In genomic region chr6:74870626-74871320, GRCm38 (mm10) we compare ENCODE assay signal across 19 mouse cellular contexts.
DNase-seq lines count a peak whose midpoint lies in the region; ATAC-seq and TF ChIP-seq lines count a peak whose summit lies in the region.
"Had no signal": no experiment of that assay in that cellular context is flagged by ENCODE, and none has a peak within 500 bp of the region (broad histone marks: within the 10 kb centered on the region; RNA-seq: fewer than 3 reads in every experiment).

No protein-coding gene starts in this region.

- H3K36me3 ChIP-seq in forebrain, embryonic 15.5 days: no peaks in the 10 kb centered on the region
- no peaks in the 10 kb centered on the region for H3K36me3 ChIP-seq in forebrain, embryonic 10.5 days (replicated peaks)
- H3K36me3 ChIP-seq in midbrain, embryonic 16.5 days (ENCODE audit: control insufficient read depth, insufficient read depth, low read length): no peaks in the 10 kb centered on the region
- no peaks in the 10 kb centered on the region for H3K36me3 ChIP-seq in heart, embryonic 11.5 days (ENCODE audit: control insufficient read depth, insufficient read depth, low read length)
- H3K36me3 ChIP-seq: embryonic facial prominence, embryonic 13.5 days had no signal

- H3K27me3 ChIP-seq in forebrain, embryonic 15.5 days: no peaks in the 10 kb centered on the region
- H3K27me3 ChIP-seq in forebrain, embryonic 10.5 days (ENCODE audit: poor library complexity, severe bottlenecking): no peaks in the 10 kb centered on the region
- H3K27me3 ChIP-seq in midbrain, embryonic 16.5 days (ENCODE audit: control insufficient read depth, insufficient read depth, low read depth, low read length): no peaks in the 10 kb centered on the region
- H3K27me3 ChIP-seq in heart, embryonic 11.5 days (ENCODE audit: control insufficient read depth, insufficient read depth, low read length): no peaks in the 10 kb centered on the region
- H3K27me3 ChIP-seq: embryonic facial prominence, embryonic 13.5 days had no signal

- H3K4me1 ChIP-seq in forebrain, embryonic 15.5 days: peaks cover 8% of the 10 kb centered on the region; the same call in 1 of the 2 replicates
- no peaks in the 10 kb centered on the region for H3K4me1 ChIP-seq in forebrain, embryonic 10.5 days
- H3K4me1 ChIP-seq in midbrain, embryonic 16.5 days (ENCODE audit: control insufficient read depth, insufficient read depth, low read length): no peaks in the 10 kb centered on the region
- H3K4me1 ChIP-seq in heart, embryonic 11.5 days (ENCODE audit: control insufficient read depth, insufficient read depth, low read length): no peaks in the 10 kb centered on the region
- H3K4me1 ChIP-seq: embryonic facial prominence, embryonic 13.5 days had no signal

- no peak for DNase-seq in forebrain, embryonic 10.5 days (ENCODE audit: extremely low spot score, low spot score)
- DNase-seq in brain, embryonic 14.5 days (ENCODE audit: low read depth): peak; percentile 51
- DNase-seq in cerebellum, postnatal 14 days: peak; percentile 32 to 50
- no peak for DNase-seq in right cerebral cortex, postnatal 4 days
- DNase-seq: B cell, adult 2 months; gastrocnemius, postnatal 10 days; heart, postnatal 10 days; kidney, postnatal 10 days; liver; lung, adult 2 months; lung, postnatal 4 days; right cerebral cortex, adult 18-20 months; spleen, adult 18-20 months; thymus, postnatal 36 days had no signal

- 41% methylated on average over 8 of the region's 8 CpGs for WGBS in forebrain, embryonic 15.5 days
- 83% methylated on average over 8 of the region's 8 CpGs for WGBS in forebrain, embryonic 10.5 days
- 54% methylated on average over 8 of the region's 8 CpGs for WGBS in midbrain, embryonic 16.5 days
- WGBS in heart, embryonic 11.5 days (ENCODE audit: insufficient replicate concordance): 80% methylated on average over 8 of the region's 8 CpGs

- no peak overlapping the region for H3K4me2 ChIP-seq in forebrain, embryonic 15.5 days (replicated peaks)
- no peak overlapping the region for H3K4me2 ChIP-seq in midbrain, embryonic 16.5 days (ENCODE audit: low read length)
- H3K4me2 ChIP-seq in heart, embryonic 11.5 days: no peak overlapping the region
- H3K4me2 ChIP-seq: embryonic facial prominence, embryonic 13.5 days had no signal

- peak; percentile 26; the same call in 1 of the 2 replicates for ATAC-seq in forebrain, embryonic 15.5 days (replicated peaks)
- ATAC-seq in midbrain, embryonic 16.5 days: no peak
- ATAC-seq in heart, embryonic 11.5 days (replicated peaks; ENCODE audit: insufficient number of reproducible peaks, low FRiP score, low TSS enrichment): no peak
- ATAC-seq: intestine, embryonic 16.5 days had no signal

- no peak for TF ChIP-seq CTCF in brain, embryonic 14.5 days (IDR thresholded peaks at IDR 0.05; ENCODE audit: borderline replicate concordance, extremely low read depth, insufficient read depth, insufficient read length)

- no peak for TF ChIP-seq POLR2A in brain, embryonic 14.5 days (IDR thresholded peaks at IDR 0.05; ENCODE audit: borderline replicate concordance, extremely low read depth, insufficient read depth, insufficient read length, poor library complexity, severe bottlenecking)

- no peaks in the 10 kb centered on the region for H3K9me3 ChIP-seq in forebrain, embryonic 15.5 days
- H3K9me3 ChIP-seq in forebrain, embryonic 10.5 days: no peaks in the 10 kb centered on the region
- no peaks in the 10 kb centered on the region for H3K9me3 ChIP-seq in midbrain, embryonic 16.5 days (replicated peaks; ENCODE audit: control insufficient read depth, low read length, poor library complexity, severe bottlenecking)
- no peaks in the 10 kb centered on the region for H3K9me3 ChIP-seq in heart, embryonic 11.5 days (replicated peaks; ENCODE audit: control insufficient read depth, low read length)
- H3K9me3 ChIP-seq: embryonic facial prominence, embryonic 13.5 days had no signal

- no peak overlapping the region for H3K9ac ChIP-seq in forebrain, embryonic 15.5 days (replicated peaks)
- no peak overlapping the region for H3K9ac ChIP-seq in midbrain, embryonic 16.5 days (ENCODE audit: low read depth, low read length)
- H3K9ac ChIP-seq in heart, embryonic 11.5 days (ENCODE audit: low read depth, low read length): no peak overlapping the region
- H3K9ac ChIP-seq: embryonic facial prominence, embryonic 13.5 days had no signal

- no peak overlapping the region; the same call in 1 of the 2 replicates for H3K27ac ChIP-seq in forebrain, embryonic 15.5 days (replicated peaks)
- H3K27ac ChIP-seq in forebrain, embryonic 10.5 days: no peak overlapping the region
- peak overlapping the region; percentile 2; the same call in 1 of the 2 replicates for H3K27ac ChIP-seq in midbrain, embryonic 16.5 days (ENCODE audit: low read length)
- no peak overlapping the region for H3K27ac ChIP-seq in heart, embryonic 11.5 days (ENCODE audit: low read depth, low read length)
- H3K27ac ChIP-seq: embryonic facial prominence, embryonic 13.5 days had no signal

- no peak overlapping the region for H3K4me3 ChIP-seq in forebrain, embryonic 15.5 days
- H3K4me3 ChIP-seq in forebrain, embryonic 10.5 days: no peak overlapping the region
- no peak overlapping the region for H3K4me3 ChIP-seq in midbrain, embryonic 16.5 days (ENCODE audit: low read depth, low read length)
- H3K4me3 ChIP-seq in heart, embryonic 11.5 days (ENCODE audit: low read depth, low read length): no peak overlapping the region
- H3K4me3 ChIP-seq: embryonic facial prominence, embryonic 13.5 days had no signal

Comparison
In these comparisons a context has a peak if more than half of its experiments do, and no peak if none do; other contexts are left out.
1. DNase-seq: peak in brain, embryonic 14.5 days (single experiment) and cerebellum, postnatal 14 days (2 of 2); none in forebrain, embryonic 10.5 days (single experiment) and right cerebral cortex, postnatal 4 days (single experiment).